Mouse (Mus musculus) adrenal gland, adult 2 months (tissue): ENCODE results near the gene Clip2. TPM values are rescaled to one million over a fixed set of nuclear protein-coding genes. Genes with fewer than 3 reads are reported as not detected.

Experiments used
- DNase-seq: peaks from one replicate; pipeline ENCODE4 v3.0.0; 2021
- polyA plus RNA-seq: library from polyadenylated mRNA; depleted of rRNA; stranded (reverse); fragments of >200 nt; gene quantifications from 2 replicates; pipeline ENCODE4 v1.2.3, GENCODE M21; 2012
- total RNA-seq, 2 experiments: library from RNA; stranded (reverse); gene quantifications; 2 replicates each; pipeline ENCODE4 v1.2.3; 2021

Clip2 gene
- total and polyA plus RNA-seq, 3 experiments, result 13.3 to 21.5 (median 15.1) TPM

DNA sequence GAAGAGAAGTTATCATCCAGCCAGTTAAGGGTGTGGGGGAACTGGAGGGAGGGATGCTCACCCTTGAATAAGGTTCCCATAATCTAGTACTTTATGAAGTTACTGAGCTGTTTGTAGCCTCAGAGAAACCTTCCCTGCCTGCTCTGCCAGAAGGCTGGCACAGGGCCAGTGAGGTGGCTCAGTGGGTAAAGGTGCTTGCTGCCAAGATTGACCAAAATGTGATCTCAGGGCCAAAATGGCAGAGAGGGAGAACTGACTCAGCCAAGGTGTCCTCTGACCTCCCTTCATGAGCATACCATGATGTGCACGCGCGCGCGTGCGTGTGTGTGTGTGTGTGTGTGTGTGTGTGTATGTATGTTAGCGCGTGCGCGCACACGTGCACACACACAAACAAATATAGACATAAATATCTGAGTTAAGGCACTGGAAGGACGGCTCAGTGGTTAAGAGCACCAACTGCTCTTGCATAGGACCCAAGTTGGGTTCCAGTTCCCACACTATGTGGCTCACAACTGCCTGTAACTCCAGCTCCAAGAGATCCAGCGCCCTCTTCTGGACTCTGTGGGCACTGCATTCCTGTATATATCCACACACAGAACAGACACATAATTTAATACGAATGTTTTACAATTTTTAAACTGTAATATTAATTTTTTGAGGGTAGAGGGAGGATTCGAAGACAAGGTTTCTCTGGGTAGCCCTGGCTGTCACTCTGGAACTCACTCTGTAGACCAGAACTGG, 26.1 kb downstream of the Clip2 start:
- DNase-seq, result no peak

DNA sequence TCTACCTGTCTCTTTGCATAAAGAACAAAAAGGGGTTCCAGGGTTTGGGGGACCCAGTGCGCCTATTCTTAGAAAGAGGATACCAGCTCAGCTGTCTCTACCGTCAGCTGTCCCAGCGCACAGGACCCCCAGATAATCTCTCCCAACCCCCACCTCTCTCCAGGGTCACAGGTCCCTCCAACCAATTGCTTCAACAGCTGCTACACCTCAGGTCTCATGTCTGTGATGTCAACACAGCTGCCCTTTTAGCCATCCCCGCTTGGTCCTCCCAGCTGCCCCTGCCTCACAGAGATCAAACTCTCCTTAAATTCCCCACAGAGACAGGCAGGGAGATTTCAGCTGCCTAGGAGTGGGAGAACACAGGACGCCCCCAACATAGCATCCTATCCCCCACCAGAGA, 28.5 kb downstream of the Clip2 start:
- no peak for DNase-seq

DNA sequence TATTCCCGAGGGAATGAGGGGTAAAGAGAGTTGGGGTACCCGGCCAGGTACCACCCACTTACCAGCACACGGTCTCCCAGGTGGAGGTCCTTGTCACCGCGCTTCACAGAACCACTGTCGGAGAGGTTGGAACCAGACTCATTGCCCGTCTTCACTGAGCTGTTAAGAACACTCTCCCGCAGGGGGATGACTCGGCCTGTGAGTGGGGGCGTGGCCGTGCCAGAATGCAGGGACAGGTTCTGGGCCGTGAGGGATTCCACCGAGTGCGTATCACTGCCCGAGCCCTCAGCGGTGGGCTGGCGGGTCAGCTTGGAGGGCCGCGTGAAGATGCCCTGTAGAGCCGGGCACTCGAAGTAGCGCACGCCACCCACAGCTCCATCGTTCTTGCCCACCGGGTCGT, 29.7 kb downstream of the Clip2 start:
- DNase-seq, result no peak

DNA sequence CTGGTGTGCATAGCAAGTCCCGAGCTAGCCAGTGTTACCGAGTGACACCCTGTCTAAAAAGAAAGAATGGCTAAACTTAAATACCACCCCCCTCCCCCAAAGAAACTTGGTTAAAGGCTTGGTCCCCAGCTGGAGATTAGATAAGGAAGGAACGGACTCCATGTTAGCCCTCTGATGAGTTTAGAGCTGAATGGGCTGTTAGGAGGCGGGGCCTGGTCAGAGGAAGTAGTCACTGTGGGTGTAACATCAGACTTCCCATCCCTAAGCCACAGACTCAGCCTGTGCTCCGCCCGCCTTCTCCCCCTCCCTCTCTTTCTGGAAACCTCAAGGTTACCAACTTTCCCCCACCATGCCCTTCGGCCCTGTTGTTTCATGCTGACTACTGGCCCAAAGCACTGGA, 30.4 kb downstream of the Clip2 start:
- DNase-seq, result no peak

DNA sequence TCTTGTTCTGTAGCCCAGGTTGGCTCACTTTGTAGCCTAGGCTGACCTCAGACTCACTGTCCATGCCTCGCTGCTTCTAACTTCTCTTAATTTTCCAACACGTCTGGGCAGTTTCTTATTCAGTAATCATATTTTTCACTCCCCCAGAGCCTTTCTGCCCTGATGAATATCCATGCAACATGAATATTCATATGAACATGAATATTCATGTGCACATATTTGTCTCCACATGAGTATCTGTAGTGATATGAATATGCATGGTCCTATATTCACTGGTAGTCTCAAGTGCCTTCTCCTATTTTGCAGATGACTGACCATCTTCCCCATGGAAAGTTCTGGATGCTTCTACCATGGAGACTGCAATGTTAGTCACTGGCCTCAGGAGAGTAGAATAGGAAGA, 31.1 kb downstream of the Clip2 start:
- no peak for DNase-seq

DNA sequence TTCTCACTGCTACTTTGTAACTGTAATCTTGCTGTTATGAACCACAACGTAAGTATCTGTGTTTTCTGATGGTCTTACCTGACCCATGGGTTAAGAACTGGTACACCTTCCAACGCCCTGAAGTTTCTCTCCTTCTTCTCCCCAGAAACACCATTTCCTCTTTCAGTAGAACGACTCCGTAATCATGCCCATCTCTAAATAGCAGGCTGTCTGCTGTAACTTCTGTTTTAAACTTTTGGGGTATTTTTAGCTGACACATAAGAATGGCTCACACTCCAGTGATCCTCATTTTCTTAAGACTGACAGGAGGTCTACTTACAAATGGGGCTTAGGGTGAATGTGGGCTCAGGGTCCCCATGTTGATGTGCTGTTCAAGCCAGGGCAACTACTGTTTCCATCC, 32.1 kb downstream of the Clip2 start:
- no peak for DNase-seq

DNA sequence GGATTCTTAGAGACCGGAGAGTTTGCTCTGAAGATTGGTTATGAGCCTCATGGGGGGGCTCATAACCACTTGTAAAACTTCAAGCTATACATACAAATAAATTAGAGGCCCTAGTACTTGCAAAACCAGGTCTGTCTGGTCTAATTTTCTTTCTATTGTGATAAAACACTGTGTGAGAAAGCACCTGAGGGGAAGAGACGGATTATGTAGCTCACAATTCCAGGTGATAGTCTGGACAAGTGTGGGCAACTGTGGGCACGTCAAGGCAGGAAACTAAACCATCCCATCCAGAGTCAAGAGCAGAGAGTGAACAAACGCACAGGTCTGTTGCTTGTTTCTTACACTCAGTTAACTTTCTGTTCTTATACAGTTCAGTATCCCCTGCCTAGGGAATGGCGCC, 32.8 kb downstream of the Clip2 start:
- DNase-seq, result no peak

DNA sequence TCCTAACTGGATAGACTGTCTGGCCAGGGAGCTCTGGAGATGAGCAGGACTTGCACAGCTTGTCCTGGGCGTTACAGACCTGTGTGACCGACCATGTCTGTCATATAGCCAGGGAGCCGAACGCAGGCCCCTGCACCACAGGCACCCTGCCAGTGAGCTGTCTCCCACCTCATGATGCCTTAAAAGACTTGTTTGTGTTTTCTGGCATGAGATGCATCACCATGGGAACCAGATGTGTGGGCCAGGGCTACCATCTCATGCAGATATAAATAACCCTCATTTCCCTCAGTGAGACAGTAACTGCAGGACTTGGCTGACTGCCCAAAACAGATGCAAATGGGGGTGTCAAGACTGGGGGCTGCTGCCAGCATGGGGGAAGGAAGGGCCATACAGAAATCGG, 40.1 kb downstream of the Clip2 start:
- DNase-seq, result no peak

DNA sequence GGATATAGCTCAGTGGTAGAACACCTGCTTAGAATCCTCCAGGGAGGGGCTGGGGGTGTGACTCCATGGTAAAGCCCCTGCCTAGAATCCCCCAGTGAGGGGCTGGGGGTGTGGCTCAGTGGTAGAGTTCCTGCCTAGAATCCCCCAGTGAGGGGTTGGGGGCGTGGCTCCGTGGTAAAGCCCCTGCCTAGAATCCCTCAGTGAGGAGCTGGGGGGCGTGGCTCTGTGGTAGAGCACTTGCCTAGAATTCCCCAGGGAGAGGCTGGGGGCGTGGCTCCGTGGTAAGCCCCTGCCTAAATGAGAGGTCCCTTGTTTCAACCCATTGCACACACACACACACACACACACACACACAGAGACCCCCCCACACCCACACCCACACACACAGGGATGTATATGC, 42.0 kb downstream of the Clip2 start:
- no peak for DNase-seq

DNA sequence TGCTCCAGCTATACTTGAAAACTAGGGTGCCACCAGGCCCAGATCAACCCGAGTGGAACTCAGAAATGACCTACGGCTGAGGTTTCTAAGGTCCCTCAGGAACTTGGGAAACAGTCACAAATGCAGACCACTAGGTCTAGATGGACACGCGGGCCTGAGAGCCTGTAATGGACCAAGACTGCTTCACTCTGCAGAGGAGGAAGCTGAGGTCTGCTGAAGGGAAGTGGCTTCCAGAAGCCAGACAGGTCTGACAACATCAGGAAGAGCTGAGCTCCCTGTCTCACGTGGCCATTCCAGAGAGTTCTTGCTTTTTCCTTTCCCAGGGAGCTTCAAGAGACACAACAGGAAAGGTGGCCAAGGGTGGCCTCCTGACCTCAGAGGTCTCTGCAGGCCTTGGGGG, 43.3 kb downstream of the Clip2 start:
- DNase-seq, result no peak

DNA sequence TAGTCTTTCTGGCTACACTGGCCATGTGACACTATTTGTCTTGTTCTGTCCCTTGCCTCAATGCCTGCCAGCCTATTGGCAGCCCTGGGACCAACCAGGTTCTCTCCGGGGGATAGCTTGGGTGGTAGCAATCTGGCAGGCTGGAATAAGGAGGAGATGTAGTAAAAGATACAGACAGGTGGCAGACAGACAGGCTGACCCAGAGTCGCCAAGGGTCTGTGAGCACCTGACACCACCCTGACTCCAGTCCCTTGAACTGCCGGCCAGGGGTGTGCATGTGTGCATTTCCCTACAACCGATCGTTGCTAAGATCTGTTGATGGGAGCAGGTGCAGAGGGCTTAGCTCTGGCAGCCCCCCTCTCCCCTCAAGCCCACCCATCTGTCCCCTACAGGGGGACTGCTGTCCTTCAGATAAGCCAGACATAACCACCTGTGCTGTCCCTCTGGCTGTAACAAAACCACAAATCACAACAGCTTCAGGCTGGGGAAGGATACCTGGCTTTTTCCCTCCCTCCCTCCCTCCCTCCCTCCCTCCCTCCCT, 44.3 kb downstream of the Clip2 start:
- no peak for DNase-seq

DNA sequence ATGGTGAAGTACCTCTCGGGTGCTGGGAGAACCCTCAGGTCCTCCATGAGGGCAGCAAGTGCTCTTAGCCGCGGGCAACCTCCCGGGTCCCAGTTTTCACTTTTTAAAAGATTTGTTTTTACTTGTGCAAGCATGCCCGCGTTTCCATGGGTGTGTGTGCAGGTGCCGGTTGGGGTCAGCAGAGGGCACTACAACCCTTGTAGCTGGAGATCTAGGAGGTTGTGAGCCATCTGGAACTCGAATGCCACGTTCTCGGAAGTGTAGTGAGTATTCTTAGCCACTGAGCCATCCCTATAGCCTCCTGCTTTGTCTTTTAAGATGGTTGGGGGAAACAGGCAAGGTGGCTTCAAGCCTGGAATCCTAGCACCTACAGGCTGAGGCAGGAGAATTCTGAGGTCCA, 44.9 kb downstream of the Clip2 start:
- DNase-seq, result peak; percentile 78

DNA sequence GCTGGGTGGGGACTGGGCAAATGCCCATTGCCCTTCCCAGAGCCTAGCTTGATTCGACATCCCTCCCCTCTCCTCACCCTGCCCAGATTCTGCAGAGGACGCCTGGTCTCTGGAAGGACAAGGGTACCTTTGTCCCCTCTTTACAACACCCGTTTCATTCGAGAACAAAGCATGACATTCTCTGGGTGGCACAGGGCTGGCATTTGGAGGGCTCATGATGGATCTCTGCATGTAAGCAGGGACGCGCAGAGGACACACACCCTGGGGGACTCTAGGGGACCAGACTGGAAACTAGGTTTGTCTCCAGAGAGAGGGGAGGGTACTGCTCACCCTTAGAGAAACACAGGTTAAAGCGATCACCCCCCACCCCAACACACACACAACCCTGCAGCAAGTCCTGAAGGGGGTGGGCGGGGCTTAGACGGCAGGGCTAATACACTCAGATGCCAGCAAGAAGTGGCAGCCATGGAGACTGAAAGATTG, 46.4 kb downstream of the Clip2 start:
- DNase-seq, result no peak

DNA sequence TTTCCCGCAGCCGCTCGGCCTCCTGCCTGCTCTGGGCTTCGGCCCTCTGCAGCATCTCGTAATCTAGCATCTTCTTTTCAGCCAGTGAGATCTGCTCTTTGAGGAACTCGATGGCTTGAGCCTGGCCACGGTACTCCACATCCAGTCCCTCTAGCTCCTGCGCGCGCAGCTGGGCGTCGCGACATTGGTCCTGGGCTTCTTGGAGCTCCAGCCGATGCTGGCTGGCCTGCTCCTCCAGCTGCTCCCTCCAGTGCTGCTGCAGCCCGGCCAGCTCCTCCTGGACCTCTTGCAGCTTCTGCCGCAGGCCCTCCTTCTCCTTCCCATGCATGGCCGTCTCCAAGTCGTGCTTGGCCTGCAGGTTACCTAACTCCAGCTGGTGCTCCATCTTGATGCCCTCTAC, 49.6 kb downstream of the Clip2 start:
- no peak for DNase-seq

DNA sequence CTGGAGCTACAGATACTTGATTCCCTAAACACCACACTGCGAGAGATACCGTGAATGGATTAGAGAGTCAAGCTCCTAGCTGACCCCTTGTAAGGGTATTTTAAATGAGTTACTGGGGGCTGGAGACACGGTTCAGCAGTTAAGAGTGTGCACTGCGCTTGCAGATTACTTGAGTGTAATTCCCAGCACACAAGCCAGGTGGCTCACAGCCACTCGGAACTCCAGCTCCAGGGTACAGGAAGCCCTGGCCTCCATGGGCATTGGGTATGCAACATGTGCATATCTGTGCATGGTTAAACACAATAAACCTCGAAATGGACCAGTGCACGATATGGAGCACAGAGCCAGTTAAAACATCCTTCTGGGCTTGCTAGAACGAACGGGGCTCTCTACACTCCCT, 50.8 kb downstream of the Clip2 start:
- DNase-seq, result no peak

DNA sequence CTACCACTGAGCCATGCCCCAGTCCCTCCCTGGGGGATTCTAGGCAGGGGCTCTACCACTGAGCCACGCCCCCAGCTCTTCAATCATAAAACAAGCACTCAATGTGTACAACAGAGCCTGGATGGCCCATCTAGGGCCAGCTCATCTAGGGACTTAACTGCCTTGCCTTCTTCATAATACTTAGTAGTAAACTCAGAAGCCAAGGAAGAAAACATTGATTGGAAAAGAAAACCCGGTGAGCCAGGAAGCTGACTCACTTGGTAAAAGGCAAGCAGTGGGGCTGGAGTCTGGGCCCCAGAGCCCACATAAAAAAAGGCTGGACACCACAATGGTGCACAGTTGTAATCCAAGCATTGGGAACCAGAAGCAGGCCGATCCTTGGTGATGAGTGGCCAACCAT, 51.6 kb downstream of the Clip2 start:
- DNase-seq, result no peak

DNA sequence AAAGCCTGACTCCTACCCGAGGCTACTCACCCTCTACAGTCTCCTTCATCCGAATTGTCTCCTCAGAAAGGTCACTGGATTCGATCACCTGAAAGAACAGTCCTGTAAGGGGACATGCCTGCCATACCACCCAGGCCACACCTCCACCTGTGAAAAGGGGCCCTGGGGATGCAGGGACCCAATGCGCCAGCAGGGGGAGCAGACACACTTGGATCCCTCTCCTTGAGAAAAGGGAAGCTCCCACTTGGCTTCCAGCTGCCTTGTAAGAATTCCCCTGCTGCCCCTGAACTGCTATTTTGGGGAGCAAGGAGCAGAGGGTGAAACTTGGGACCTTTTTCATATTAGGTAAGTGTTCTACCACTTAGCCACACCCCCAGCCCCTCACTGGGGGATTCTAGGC, 52.2 kb downstream of the Clip2 start:
- DNase-seq, result peak; percentile 66

DNA sequence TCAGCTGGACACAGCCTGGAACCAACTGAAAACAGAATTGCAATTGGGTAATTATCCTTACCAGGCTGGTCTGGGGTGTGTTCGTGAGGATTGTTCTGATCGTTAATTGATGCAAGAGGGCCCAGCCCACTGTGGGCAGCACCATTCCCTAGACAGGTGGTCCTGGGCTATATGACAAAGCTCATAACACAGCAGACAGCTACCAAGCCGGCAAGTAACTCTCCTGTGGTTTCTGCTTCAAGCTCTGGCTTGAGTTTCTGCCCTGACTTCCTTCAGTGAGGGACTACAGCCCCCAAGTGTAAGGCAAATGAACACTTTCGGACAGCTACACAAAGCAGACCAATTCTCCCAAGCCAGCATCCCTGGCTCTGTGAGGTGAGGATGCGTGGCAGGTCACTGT, 55.2 kb downstream of the Clip2 start:
- DNase-seq, result no peak

DNA sequence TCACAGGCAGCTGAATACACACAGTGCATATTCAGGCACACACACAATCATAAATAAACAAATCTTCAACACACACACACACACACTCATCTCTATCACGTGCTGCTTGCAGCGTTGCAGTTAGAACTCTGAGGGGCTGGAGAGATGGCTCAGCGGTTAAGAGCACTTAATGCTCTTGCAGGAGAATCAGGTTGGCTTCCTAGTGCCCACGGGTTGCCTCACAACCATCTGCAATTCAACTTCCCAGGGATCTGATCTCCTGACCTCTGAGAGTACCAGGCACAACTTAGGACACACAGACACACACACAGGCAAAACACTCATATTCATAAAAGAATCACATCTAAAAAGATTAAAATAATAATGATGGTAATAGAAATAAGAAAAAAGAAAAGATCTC, 56.4 kb downstream of the Clip2 start:
- DNase-seq, result no peak

DNA sequence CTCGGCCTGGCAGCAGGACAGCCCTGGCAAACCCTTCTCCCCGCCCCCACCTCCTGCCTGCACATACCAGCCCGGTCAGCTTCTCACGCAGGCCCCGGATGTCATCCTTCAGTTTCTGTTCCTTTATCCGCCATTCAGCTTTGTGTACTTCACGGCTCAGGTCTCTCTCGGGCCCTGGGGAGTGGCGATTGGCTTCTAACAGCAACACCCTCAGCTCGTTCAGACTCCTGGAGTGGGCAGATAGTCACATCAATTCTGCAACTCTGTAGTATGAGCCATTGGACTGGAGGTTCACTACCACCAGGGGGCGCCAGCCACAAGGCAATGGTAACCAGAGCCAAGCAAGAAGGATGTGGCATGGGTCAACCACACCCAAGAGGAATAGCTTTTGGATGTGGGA, 58.1 kb downstream of the Clip2 start:
- peak; percentile 87 for DNase-seq

DNA sequence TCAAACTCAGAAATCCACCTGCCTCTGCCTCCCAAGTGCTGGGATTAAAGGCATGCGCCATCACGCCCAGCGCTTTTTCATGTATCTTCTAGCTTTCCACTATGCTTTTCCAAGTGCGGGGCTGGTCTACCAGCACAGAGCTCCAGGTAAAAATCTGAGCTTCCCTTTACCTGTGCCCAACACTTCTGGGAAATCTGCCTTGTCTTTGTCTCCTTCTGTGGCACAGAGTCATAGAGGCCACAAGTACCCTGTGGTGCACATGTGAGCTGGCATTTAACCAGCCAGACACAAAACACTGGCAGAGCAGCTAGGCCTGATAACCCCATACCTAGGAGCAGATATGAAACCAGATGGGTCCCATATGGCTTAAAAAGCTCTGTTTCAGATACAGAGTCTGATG, 59.3 kb downstream of the Clip2 start:
- DNase-seq, result no peak

DNA sequence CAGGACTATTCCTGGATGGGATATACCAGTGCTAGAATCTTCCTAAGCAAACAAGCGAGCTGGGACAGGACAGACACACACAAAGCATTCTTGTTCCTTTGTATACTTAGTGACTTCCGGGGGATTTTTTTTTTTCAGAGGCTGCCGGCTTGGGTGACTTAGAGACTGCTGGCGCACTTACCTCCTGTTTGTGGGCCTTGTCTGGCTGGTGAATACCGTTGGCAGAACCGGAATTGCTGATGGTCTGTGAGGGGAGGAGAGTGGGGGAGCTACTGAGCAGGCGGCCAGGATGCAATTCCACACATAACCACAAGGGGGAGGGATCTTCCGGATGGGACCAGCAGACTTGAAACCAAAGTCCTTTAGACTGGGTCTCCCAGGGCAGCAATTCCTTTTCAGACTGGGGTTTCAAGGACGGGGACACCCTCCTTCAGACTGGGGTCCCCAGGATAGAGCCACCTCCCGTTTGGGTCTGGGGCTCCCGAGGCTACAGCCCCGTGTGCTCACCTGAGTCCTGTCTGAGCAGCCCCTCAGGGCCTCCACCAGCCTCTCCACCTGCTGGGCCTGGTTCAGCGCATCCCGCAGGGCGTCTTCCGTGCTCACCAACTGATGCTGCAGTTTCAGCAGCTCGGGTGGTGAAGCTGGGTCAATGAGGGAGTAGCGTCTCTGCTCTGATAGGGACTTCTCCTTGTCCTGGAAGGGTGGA, 60.4 kb downstream of the Clip2 start:
- peak; percentile 81 for DNase-seq

DNA sequence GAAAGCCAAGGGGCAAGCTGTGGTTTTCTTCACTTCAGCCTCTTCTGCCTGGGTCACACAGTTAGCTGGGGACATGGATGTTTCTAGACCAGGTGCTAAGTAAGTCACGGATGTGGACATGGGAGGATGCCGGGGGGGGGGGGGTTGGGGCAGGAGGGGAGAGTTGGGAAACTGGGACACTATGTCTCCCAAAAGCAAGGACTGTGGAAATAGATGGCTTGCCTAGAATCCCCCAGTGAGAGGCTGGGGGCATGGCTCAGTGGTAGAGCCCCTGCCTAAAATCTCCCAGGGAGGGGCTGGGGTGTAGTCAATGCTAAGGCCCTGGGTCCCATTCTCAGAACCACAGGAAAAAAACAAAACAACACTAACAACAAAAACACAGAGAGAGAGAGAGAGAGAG, 61.0 kb downstream of the Clip2 start:
- no peak for DNase-seq

DNA sequence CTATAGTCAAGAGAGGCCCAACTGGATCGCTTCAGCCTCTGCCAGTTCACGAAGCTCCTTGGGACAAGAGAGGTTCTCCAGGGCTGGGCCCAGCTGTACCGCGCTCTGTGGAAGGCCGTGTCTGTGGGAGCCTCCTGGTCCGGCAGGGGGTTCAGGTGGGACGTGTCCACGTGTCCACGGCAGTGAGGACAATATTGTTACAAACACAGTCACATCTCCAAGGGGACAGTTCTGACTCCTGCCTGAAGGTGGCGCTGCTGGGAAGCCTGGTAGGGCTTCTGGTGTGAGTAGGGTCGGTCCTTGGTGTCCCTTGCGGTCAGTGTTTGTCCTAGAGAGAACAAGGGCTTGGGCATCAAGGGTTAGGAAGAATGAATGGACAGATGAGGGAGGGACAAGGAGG, 61.8 kb downstream of the Clip2 start:
- no peak for DNase-seq
